Mouse (Mus musculus) ovary, postnatal 36 days (tissue): Measurements from ENCODE around the gene Sema5a.

Experiments used
- DNase-seq: peaks from one replicate; pipeline ENCODE4 v3.0.0; 2022; ENCODE audit warnings: low spot score, mixed read lengths

Sema5a gene

GRCm38 (mm10) chr15:32356805-32357204 lies 112.2 kb downstream of the Sema5a start:
- DNase-seq, result no peak

GRCm38 (mm10) chr15:32367841-32368240 lies 123.2 kb downstream of the Sema5a start:
- no peak for DNase-seq

GRCm38 (mm10) chr15:32370914-32371313 lies 126.3 kb downstream of the Sema5a start:
- DNase-seq, result no peak

DNA sequence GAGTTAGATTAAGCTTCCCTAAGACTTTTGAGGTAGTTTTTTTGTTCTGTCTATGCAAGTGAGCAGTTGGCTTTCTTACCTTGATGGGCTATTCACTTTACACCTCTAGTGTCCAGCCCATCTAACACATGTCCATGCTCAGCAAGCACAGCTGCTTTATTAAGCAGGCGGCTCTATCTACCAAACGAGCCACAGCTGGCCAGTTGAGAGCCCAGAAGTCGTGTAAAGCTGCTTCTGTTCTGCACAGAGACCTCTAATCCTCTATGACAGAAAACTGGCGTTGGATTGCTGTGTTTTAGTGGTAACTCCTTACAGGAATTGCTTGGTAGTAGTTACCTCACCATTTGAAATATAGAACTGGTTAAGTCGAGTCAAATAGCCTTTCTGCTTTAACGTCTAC lies 126.8 kb downstream of the Sema5a start:
- no peak for DNase-seq

DNA sequence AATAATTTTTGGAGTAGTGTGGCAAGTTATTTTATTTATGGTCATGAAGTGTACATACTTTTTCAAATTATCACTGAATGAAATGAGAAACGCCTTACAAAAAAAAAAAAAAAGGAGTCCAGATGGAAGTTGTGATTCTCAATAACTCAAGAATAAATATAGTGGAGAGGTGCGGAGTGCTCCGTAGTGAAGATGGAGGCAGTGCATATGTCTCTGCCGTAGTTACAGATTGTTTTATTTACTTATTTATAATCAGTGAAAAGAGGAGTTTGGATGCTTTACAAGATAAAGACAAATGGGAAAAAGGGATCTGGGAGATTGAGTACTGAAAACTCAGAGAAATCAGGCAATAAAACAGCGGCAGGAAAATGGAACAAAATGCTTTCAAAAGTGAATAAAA lies 131.7 kb downstream of the Sema5a start:
- no peak for DNase-seq

GRCm38 (mm10) chr15:32377781-32378180 lies 133.2 kb downstream of the Sema5a start:
- DNase-seq, result no peak

- no peak for DNase-seq
Observed at GRCm38 (mm10) chr15:32380311-32380710, 135.7 kb downstream of the Sema5a start.

DNA sequence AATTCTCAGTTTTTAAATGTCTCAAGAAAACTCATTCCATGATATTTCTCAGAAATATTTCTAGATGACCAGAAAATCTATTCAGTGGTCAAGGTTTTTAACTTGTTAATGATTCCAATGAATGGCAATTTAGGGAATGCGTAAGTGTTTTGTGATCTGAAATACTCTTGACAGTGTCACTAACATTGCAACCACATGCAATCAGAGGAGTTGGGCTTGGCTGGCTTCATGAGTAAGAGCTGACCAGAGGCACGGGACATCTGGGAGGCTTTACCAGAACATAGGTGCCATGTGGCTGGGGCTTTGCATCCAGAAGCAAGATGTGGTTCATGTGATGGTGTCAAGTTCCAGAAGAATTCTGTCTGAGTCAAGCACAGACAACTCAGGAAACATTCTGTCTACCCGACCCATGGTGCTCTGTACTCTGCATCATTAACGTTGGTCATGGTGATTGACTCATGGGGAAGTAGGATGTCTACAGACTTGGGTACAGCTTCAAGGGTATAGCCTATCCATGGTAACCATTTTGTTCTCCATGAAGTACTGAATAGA lies 138.4 kb downstream of the Sema5a start:
- DNase-seq, result no peak

- DNase-seq, result no peak
Observed at GRCm38 (mm10) chr15:32396241-32396890, 151.8 kb downstream of the Sema5a start.

DNA sequence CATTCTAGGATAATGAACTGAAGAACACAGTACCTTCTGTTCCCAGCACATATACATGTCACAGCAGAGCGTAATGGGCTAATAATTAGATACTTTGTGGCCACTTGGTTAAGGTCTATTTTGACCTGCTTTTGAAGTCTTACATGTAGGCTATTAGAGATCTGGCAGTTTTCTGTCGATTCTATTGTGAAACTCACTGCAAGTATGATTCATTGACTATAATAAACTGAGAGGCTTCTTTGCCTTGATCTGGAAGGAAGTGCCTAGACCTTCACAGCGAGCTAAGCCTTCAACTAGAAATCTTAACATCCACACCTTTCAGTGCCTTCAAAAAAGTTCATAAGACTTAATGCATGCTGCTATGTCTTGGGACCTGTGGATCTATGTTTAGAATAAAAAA lies 152.5 kb downstream of the Sema5a start:
- no peak for DNase-seq

DNA sequence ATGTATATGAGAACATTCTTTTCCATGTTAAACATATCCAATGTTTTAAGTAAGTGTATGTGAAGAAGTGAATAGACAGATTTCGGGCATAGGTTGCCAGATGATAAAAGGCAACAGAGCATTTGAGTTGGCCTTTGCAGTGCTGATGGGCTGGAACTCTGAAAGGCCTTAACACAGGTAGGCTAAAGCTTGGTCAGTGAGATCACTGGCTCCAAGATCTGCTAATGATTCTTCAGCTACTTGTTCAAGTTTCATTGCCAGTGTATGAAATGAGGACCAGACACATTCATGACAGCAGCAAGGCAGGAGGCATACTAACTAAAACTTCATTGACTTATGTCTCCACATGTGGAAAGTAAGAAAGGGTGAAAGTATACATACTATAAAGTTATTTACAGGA lies 154.1 kb downstream of the Sema5a start:
- DNase-seq, result no peak

- no peak for DNase-seq
Observed at GRCm38 (mm10) chr15:32401909-32402527, 157.4 kb downstream of the Sema5a start.

GRCm38 (mm10) chr15:32403321-32403720 lies 158.7 kb downstream of the Sema5a start:
- DNase-seq, result no peak

DNA sequence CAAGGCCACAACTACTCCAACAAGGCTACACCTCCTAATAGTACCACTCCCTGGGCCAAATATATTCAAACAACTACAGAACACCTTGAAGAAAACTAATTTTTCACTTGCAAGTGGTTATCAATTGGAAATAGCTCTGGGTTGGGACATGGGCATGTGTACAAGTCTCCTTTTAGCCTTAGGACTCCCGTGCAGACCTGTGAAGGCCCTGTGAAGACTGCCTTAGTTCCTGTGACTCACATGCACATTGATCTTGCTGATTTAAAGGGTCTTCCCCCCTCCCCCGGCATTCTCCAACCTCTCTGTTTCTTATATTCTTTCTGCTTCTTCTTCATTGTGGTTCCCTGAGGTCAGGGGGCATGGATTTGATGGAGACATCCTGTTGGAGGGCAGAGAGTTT lies 161.8 kb downstream of the Sema5a start:
- no peak for DNase-seq

DNA sequence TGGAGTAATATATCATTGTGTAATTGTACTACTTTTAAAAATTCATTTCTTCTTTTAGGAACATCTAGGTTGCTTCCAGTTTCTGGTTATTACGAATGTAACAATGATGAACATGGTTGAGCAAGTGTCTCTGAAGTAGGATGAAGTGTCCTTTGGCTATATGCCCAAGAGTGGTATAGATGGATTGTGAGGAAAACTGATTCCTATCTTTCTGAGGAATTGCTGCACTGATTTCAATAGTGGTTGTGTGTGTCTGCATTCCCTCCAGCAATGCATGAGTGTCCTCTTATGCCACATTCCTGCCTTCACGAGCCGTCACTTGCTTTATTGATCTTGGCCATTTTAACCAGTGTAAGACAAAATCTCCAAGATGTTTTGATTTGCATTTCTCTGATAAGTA lies 163.2 kb downstream of the Sema5a start:
- DNase-seq, result no peak

DNA sequence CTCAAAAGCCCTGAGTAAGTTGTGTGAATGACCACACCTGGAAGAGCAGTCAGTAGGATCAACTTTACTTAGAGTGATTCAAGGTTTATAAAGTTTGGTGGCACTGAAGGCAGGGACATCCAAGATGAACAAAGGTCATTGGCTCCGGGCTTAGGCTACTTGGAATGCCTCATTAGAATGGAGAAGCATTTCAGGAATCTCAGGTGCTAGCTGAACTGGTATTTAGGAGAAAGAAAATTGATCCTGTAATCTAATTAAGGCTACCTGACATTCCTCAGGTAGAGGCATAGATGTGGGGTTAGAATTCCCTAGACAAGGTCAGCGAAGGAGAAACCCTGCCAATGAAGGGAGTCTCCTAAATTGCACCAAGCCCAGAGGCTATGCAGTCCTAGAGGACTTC lies 171.7 kb downstream of the Sema5a start:
- DNase-seq, result no peak

DNA sequence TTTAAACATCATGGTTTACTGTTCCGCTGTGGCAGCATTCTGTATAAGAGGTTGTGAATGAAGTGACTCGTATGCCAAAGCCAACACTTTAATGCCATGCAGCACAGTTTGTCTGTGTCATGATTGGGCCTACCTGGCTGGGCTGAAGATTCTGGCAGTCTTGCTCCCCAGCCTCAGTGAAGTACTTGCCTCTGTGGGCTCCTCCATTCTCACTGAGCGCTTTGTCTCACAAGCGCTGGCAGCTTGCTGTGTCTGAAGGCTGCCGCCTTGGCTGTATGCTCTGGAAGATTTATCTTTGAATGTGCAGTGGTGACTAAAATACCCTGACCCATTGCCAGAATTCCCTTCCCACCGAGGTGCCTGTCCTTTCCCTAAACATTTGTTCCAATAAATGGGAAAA lies 178.0 kb downstream of the Sema5a start:
- DNase-seq, result no peak

GRCm38 (mm10) chr15:32423061-32423460 lies 178.5 kb downstream of the Sema5a start:
- no peak for DNase-seq

DNA sequence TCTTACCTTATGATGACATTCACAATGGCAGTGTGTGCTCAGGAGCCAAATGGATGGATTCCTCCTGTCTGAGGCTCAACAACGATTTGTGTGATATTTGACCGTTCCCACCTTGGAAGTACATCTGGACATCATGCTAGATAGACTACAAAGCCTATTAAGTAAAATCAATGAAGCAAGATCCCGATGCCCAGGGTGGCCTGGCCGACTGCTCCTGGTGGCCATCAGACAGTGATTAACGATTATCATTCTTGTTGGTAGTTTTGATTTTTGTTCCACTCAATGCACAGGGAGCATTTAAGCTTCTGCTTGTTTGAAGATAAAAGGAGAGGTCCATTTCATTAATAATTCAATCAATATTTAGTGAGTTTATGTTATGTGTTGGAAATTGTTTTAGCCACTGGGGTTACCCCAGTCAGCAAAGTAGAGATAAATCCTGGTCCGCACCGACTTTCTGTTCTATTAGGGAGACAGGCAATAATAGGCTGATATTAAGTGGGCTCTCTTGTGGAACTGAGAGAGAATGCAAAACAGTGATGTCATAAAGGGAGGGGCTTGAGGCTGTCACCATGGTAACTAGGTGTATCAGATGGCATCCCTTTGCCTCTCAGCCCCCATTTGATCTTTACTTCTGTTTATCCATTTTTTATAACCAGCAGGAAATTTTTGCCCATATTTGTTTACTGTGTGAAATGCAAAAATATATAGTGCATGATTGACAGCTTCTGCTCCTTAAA lies 182.7 kb downstream of the Sema5a start:
- DNase-seq, result no peak

GRCm38 (mm10) chr15:32432927-32433832 lies 188.6 kb downstream of the Sema5a start:
- no peak for DNase-seq

DNA sequence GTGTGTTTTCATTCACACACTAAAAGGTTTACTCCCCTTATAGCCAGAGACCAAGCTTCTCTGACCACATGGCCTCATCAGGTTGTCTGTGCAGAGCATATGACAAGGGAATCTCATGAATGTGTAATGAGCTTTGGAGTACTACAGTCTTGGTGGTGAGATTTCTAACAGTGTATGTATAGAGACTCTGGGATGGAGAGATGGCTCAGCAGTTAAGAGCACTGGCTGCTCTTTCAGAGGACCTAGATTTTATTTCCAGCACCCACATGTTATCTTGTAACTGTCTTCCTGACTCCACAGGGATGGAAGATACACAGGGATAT lies 189.2 kb downstream of the Sema5a start:
- DNase-seq, result no peak

DNA sequence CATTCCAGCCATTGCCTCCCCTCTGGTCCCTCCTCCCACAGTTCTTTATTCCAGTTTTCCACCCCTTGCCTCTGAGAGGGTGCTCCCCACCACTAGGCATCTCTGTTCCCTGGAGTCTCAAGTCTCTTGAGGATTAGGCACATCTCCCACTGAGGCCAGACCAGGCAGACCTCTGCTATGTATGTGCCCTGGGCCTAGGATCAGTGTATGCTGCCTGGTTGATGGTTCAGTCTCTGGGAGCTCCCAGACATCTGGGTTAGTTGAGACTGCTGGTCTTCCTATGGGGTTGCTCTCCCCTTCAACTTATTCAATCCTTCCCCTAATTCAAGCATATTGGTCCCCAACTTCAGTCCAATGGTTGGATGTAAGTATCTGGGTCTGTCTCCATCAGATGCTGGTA lies 189.7 kb downstream of the Sema5a start:
- DNase-seq, result no peak
